Mouse (Mus musculus) v-Abl transformed pro-B cells (cell line): Measurements from ENCODE around the gene Mrpl54.

Source experiments
- in situ Hi-C, 2 experiments: fragments of 400-800 bp; cut with MboI; formaldehyde crosslinking; loops; one replicate each; pipeline ENCODE4 v1.15.1; 2025; ENCODE audit not compliant: unreplicated experiment in 2 of 2

Gene Mrpl54

DNA sequence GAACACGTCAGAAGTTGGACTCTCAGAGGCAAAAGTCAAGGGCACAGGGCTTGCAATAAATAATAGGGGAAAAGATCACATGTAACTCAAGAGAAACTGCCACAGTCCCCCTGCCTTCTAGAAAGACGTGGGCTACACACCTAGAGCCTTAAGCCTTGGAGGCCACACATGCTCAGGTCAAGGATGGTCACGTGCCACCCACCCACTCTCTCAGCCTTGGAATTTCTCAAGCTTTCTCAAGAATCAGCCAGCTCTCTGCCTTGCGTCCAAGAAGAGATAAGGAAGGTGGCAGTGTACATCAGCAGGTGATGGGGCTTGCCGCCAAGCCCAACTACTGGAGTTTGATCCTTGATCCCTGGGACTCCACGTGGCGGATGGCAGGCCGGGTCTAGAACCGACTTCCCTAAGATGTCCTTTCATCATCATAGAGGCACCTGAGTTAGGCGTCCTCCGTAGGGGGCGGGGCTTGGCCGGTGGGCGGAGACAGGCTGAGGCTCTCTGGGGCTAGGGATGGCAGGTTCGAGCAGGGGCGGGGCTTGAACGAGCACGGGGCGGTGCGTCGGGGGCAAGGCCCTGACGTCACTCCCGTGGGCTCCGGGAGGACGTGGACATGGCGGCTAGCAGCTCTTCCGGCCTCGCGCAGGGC is 34.0 kb downstream of the Mrpl54 start, which contains the start of gene Zfr2:
Gene Zfr2, plus strand, starts transcription at position 576 of the 646 bp plus-strand sequence.
- in situ Hi-C loops: no loop called here

DNA sequence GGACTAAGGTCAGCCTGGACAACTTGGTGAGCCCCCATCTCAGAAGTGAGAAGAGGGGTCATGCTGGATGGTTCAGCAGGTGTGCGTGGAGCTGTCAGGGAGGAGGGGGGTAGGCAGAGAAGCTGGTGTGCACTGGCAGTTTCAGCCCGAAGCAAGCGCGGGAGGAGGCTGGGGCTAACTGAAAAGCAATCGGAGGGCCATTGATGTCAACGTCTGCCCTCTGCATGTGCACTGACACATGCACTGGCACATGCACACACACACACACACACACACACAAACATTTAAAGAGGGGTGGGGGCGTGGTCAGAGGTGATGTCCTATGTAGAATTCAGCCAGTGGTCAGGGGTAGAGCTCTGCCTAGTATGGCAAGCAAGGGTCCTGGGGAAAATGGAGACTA is 35.3 kb downstream of the Mrpl54 start:
- in situ Hi-C loops: no loop called here

DNA sequence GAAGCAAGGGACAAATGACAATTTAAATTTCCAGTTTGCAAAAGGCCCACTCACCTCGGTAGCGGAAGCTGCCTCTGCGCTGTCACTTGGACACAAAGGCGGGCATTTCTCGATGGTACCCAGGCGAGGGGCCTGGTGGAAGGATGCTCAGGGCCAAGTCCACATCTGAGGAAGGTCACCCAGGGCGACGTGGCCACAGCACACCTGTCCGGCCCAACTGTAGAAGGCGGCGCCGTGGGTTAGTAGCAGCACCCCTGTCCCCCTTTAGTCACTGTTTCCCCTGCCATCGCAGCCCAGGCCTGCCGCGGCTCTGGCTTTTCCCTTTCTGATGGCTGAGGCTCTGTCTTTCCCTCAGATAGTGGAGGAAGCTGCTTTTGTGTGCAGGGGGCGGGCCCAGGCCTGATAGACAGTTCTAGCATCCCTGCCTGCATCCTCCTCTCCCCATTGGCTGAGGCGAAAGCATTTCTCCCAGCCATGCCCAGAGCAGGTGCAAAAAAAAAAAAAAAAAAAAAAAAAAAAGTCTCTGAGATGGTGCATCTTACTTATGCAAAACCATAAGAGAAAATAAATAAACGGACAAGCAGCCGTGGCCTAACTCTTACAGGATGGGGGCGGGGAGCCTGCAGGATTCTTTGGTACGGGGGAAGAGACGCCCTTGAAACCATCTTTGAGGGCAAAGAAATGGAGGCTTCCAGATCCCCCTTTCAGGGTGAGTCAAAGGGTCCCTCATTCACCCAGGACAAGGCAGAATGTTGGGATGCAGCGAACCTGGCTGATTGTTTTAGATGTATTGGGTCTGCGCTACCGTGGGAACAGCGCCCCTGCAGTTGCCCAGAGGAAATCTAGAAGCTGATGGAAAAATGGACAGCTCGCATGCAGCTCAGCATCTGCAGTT is 36.0 kb downstream of the Mrpl54 start, which contains the start of gene Atcay:
Gene Atcay, minus strand, starts transcription at position 396 of the 895 bp plus-strand sequence.
- in situ Hi-C loops: no loop called here

DNA sequence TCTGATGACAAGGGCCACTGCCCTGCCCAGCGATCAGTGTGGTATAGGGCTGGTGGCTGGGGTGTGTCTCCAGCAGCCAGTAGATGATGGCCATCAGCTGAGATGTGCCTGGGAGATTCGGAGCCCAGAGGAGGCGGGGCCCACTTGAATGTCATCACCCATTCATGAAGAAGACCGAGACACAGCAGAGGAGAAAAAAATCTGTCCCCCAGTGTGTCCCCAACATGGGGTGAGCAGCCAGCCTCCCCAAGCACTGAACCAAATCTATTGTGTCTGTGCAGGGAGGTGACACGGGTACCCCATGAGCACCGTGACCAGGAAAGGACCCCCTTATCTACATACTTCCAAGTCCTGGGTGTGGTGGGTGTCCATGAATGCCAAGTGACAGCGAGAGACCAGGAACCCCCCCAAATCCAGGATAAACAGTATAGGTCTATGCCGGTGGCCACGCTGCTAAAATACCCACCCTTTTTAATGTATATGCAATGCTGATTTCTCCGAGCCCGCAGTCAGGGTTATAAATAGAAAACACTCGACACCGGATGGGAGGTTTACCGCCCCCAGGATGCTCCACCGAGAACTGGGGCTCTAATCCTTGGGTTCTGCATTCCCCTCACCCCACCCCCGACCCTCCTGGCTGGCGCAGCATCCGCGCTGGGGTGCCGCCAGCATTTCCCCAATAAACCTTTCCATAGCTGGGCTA is 36.8 kb downstream of the Mrpl54 start:
- in situ Hi-C loops: no loop called here

DNA sequence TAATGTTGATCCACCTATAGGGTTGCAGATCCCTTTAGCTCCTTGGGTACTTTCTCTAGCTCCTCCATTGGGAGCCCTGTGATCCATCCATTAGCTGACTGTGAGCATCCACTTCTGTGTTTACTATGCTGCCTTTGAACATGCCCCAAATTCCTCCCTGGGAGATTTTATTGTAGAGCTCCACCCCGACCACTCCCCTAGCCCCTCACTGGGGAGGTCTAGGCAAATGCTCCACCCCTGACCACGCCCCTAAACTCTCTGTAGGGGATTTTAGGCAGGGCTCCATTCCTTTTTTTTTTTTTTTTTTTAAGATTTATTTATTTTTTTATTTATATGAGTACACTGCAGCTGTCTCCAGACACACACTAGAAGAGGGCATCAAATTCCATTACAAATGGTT is 43.0 kb downstream of the Mrpl54 start:
- in situ Hi-C loops: loop anchor here in 1 of 2 experiments (25.0 kb wide), 1 partner anchor 939 kb away; no protein-coding TSS in a partner anchor

DNA sequence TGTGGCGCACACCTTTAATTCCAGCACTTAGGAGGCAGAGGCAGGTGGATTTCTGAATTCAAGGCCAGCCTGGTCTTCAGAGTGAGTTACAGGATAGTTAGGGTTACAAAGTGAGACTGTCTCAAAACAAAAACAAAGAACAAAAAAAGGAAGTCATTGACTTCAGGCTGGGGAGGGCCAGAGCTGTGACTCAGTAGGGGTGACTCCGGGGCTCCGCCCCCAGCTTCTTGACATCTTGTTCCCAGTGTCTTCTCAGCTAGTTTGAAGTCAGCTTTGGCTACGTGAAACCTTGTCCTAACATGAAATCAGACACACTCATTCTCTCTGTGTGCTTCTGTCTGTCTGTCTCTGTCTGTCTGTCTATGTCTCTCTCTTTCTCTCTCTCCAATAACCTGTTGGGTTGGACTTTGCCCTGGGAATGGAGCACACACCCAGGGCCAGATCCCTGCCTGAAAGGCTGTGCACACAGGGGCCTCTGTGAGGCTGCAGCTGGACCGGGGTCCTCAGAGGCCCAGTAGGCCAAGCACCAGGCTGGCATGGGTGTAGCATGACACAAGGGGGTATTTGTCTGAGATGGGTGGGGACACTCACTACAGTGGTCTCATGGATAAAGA is 45.2 kb downstream of the Mrpl54 start:
- in situ Hi-C loops: loop anchor here in 1 of 2 experiments (25.0 kb wide), 1 partner anchor 941 kb away; no protein-coding TSS in a partner anchor

DNA sequence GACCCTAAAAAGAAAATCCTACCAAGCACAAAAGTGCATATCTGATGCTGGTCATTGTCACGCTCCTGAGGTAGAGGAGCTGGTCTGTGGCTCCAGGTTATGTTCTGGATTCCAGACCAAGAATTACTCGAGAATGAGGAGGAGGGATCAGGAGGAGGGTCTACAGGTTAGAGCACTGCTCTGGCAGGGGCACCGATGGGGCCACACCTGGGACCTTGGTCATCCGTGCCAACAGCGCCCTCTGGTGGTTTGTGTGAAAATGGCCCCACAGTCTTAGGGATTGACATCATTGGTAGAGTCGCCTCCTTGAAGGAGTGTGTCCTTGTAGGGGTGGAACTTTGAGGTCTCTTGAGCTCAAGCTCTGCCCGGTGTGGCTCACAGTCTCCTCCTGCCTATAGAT is 48.8 kb downstream of the Mrpl54 start:
- in situ Hi-C loops: loop anchor here in 1 of 2 experiments (25.0 kb wide), 1 partner anchor 944 kb away; no protein-coding TSS in a partner anchor

DNA sequence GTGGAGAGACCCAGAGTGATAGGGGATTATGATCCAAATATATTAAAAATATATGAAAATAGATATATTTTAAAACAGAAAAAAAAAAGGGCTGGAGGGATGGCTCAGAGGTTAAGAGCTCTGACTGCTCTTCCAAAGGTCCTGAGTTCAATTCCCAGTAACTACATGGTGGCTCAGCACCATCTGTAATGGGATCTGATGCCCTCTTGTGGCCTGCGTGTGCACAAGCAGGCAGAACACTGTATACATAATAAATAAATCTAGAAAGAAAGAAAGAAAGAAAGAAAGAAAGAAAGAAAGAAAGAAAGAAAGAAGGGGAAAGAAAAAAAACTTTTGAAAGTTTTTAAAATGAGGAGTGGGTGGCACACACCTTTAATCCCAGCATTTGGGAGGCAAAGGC is 49.5 kb downstream of the Mrpl54 start:
- in situ Hi-C loops: loop anchor here in 1 of 2 experiments (25.0 kb wide), 1 partner anchor 945 kb away; no protein-coding TSS in a partner anchor

DNA sequence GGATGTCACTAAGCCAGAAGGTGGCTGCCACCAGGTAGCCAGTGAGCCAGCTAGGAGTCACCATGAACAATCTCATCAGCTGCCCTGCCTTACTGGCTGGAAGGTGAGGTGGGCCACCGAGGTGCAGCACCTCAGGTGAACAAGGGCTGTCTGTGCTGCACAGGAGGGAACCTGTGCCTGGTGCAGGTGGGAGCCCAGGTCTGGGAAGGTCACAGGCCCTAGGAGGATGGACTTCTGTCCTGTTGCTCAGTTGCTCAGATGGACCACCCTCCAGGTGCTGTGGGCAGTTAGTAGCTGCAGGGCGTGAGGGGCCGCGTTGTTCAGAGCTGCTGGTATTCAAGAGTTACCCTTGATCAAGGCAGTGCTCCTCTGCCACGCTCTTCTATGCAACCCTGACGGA is 49.9 kb downstream of the Mrpl54 start:
- in situ Hi-C loops: loop anchor here in 1 of 2 experiments (25.0 kb wide), 1 partner anchor 945 kb away; no protein-coding TSS in a partner anchor

DNA sequence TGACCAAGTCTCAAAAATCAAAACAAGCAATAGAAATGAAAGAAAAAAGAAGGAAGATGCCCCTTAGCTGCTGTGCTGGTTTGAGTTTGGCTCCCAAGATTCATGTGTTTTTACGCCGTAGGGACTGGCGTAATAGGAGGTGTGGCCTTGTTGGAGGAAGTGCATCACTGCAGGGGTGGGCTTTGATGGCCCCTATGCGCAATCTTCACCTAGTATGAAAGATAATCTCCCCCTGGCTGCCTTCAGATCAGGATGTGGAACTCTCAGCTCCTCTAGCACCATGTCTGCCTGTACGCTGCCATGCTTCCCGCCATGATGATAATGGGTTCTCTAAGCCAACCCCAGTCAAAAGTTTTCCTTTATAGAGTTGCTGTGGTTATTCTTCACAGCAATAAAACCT is 50.5 kb downstream of the Mrpl54 start:
- in situ Hi-C loops: loop anchor here in 1 of 2 experiments (25.0 kb wide), 1 partner anchor 946 kb away; no protein-coding TSS in a partner anchor
